ENCODE assay signal across 9 mouse cellular contexts in the genomic region with DNA sequence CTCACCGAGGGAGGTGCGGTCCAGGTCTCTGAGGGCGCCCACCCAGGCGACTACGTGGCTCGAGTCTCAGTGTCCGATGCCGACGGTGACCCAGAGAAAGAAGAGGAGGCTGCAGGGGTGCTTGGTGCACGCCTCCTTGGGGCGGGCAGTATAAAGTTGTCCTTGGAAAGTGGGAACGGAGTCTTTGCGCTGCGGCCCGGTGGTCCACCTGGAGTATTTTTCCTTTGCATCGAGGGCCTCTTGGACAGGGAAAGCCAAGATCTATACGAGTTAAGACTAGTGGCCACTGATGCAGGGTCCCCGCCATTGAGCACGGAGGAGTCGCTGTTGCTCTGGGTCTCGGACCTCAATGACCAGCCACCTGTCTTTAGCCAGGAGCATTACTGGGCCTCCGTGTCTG. TPM values are rescaled to one million over a fixed set of nuclear protein-coding genes. Genes with fewer than 3 reads are reported as not detected.
A peak's percentile ranks its signal among the peaks of the same experiment; 100 is the strongest.
DNase-seq lines count a peak whose midpoint lies in the region; ATAC-seq and TF ChIP-seq lines count a peak whose summit lies in the region.
"Had no signal": no experiment of that assay in that cellular context is flagged by ENCODE, and none has a peak within 500 bp of the region (broad histone marks: within the 10 kb centered on the region; RNA-seq: fewer than 3 reads in every experiment).

No protein-coding gene starts in this region.

- H3K4me2 ChIP-seq in limb, embryonic 14.5 days (replicated peaks; ENCODE audit: low read depth, low read length, severe bottlenecking) = peak overlapping the region; percentile 97

- H3K27me3 ChIP-seq in megakaryocyte, embryonic 14.5 days (replicated peaks) = peaks cover 54% of the 10 kb centered on the region
- peaks cover 61% of the 10 kb centered on the region for H3K27me3 ChIP-seq in limb, embryonic 14.5 days (ENCODE audit: control insufficient read depth, insufficient read depth, low read length)

- intact Hi-C loops in gastrocnemius, adult 2 months (cut with DNase I) = no loop called here
- intact Hi-C loops in gastrocnemius, postnatal 14 days (cut with DNase I; ENCODE audit: low total_unique reads) = no loop called here

- H3K36me3 ChIP-seq in megakaryocyte, embryonic 14.5 days (replicated peaks; ENCODE audit: low read length) = no peaks in the 10 kb centered on the region
- H3K36me3 ChIP-seq in limb, embryonic 14.5 days (ENCODE audit: control insufficient read depth, insufficient read depth, low read length) = no peaks in the 10 kb centered on the region

- H3K4me1 ChIP-seq in megakaryocyte, embryonic 14.5 days = peaks cover 16% of the 10 kb centered on the region; the same call in 1 of the 2 replicates
- H3K4me1 ChIP-seq in limb, embryonic 14.5 days (ENCODE audit: control insufficient read depth, insufficient read depth, low read length) = peaks cover 23% of the 10 kb centered on the region

- 0 out of 2 replicates have a peak overlapping the region, but pooled peaks have one; percentile 43 for H3K9ac ChIP-seq in limb, embryonic 14.5 days (ENCODE audit: low read depth, low read length, severe bottlenecking)

- no peak for TF ChIP-seq CTCF in gastrocnemius, adult 2 months (IDR thresholded peaks at IDR 0.05)

- no peak for DNase-seq in gastrocnemius, adult 2 months
- DNase-seq in gastrocnemius, postnatal 25 days = no peak
- no peak for DNase-seq in limb, embryonic 14.5 days (ENCODE audit: low spot score)
- no peak for DNase-seq in gastrocnemius, postnatal 14 days
- no peak for DNase-seq in left cerebral cortex, adult 18-20 months (ENCODE audit: low spot score in 2 of 2)
- DNase-seq: lung, postnatal 10 days had no signal

- WGBS in limb, embryonic 14.5 days = 3% methylated on average over 22 of the region's 22 CpGs

- TF ChIP-seq POLR2A in limb, embryonic 14.5 days (IDR thresholded peaks at IDR 0.05; ENCODE audit: borderline replicate concordance, extremely low read depth, insufficient read depth, insufficient read length) = no peak

- no peak for ATAC-seq in megakaryocyte, adult 5-6 weeks (ENCODE audit: poor library complexity, severe bottlenecking)
- ATAC-seq in limb, embryonic 14.5 days (ENCODE audit: low FRiP score, low read depth) = no peak
- no peak for ATAC-seq in cerebellum, adult (ENCODE audit: insufficient number of reproducible peaks, low FRiP score, low TSS enrichment)

- no peak overlapping the region for H3K27ac ChIP-seq in gastrocnemius, adult 2 months
- no peak overlapping the region for H3K27ac ChIP-seq in limb, embryonic 14.5 days (replicated peaks; ENCODE audit: low read depth, low read length)

- peaks cover 12% of the 10 kb centered on the region; the same call in 1 of the 2 replicates for H3K9me3 ChIP-seq in megakaryocyte, embryonic 14.5 days
- no peaks in the 10 kb centered on the region for H3K9me3 ChIP-seq in limb, embryonic 14.5 days (ENCODE audit: control insufficient read depth, low read length)

- peak overlapping the region; percentile 68 for H3K4me3 ChIP-seq in gastrocnemius, adult 2 months
- peak overlapping the region; percentile 21 for H3K4me3 ChIP-seq in megakaryocyte, embryonic 14.5 days (replicated peaks)
- H3K4me3 ChIP-seq in limb, embryonic 14.5 days (replicated peaks; ENCODE audit: low read length) = peak overlapping the region; percentile 49

RNA-seq across cellular contexts. Expression of gene Dchs2, which starts 1.4 kb away (rescaled TPM):
- total RNA-seq in gastrocnemius, adult 2 months (2021) = 1 to 10 TPM in 1 of 2 experiments, under 1 TPM in 1; 0.51 to 1.6 TPM
- total RNA-seq in gastrocnemius, postnatal 25 days (2021) = 1 to 10 TPM in 1 of 2 experiments, under 1 TPM in 1; 0.67 to 1.8 TPM
- polyA plus RNA-seq in megakaryocyte, embryonic 14.5 days (2012; ENCODE audit: insufficient read depth, low replicate concordance) = not detected in 2 replicates
- total RNA-seq in megakaryocyte, adult 5-6 weeks (2015) = not detected in 2 replicates
- total RNA-seq in megakaryocyte, adult 5-6 weeks (2017) = not detected in 2 replicates
- polyA plus RNA-seq in limb, embryonic 14.5 days (2012; rRNA removed) = 1.7 and 1.8 TPM in 2 replicates
- 2.1 and 2.2 TPM in 2 replicates for polyA plus RNA-seq in limb, embryonic 14.5 days (2014; fragmentation: Nextera tagmentation; extraction: Ambion mirVana)
- 1 to 10 TPM; 3.9 to 4.4 TPM for total RNA-seq in gastrocnemius, postnatal 14 days (2021)
- total RNA-seq in left cerebral cortex, adult 18-20 months (2021) = 1 to 10 TPM; 2.8 to 3.1 TPM
